Mouse (Mus musculus) v-Abl transformed pro-B cells (cell line): ENCODE data around the gene Pfdn6.

Experiments used
- in situ Hi-C, 2 experiments: fragments of 400-800 bp; cut with MboI; formaldehyde crosslinking; loops; one replicate each; pipeline ENCODE4 v1.15.1; 2025; ENCODE audit not compliant: unreplicated experiment in 2 of 2

The Pfdn6 gene

GRCm38 (mm10) chr17:33940206-33940805, at the start of gene Pfdn6, which contains the start of gene Wdr46:
TSS of gene Pfdn6 (minus strand) at chr17:33940343.
TSS of gene Wdr46 (plus strand) at chr17:33940660.
- in situ Hi-C loops = no loop called here

DNA sequence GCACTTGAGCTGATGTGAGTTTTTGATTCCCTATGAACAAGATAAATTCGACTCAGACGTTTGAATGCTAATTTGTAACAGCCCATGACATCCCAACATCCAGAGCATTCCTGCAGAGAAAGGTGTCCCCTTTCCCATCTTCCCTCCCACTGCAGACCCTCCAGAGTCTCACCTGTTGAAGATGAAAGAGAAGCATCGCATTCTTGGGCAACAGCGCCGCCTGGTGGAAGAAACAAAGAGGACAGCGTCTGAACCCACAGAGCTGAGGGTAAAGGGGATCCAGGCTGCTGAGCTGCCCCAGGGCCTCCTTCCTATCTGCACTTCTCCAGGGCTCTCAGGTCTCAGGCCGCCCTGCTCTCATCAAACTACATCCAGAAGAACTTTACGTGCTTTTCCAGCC, 42.0 kb upstream of the Pfdn6 start:
- in situ Hi-C loops = loop anchor here in 1 of 2 experiments (10.0 kb wide), 1 partner anchor 87 kb away; the partner anchor contains the start of gene Kifc1

GRCm38 (mm10) chr17:33981192-33981909, 41.2 kb upstream of the Pfdn6 start:
- in situ Hi-C loops = loop anchor here in 1 of 2 experiments (10.0 kb wide), 1 partner anchor 87 kb away; the partner anchor contains the start of gene Kifc1

DNA sequence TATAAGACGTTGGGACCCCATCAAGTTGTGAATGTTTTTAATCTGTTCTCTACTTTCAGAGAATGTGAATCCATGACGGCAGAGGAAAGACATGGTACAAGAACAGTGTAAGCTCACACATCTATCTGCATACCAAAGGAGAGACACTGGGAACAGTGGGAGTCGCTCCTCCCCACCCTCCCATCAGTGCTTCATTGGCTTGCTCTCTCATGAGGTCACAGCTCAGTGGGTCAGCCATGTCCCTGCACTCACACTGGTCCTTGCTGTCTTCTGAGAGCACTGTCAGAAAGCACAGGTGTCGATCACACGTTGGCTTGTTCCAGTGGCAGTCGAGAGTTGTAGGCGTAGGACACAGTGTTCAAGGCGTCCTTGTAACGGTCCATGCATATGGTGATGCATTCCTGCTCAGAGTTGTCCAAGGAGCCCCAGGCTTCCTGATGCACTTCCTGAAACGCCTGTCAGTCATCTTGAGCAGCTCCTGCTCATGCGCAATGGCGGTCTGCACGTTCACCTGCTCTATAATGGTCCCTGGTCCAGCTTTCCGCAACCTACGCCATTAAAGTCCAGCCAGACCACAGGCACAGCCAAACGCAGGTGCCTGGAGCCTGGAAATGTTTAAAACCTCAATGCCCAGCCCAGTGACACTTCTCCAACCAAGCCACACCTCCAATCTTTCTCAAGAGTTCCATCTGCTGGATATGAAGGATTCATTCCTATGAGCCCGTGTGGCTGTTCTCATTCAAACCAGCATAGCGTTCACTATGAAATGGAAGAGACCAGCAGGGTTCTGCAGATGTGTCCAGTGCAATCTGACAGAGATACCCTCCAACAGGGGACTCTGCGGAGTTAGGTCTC, 40.3 kb upstream of the Pfdn6 start:
- in situ Hi-C loops = loop anchor here in 1 of 2 experiments (10.0 kb wide), 1 partner anchor 86 kb away; the partner anchor contains the start of gene Kifc1

DNA sequence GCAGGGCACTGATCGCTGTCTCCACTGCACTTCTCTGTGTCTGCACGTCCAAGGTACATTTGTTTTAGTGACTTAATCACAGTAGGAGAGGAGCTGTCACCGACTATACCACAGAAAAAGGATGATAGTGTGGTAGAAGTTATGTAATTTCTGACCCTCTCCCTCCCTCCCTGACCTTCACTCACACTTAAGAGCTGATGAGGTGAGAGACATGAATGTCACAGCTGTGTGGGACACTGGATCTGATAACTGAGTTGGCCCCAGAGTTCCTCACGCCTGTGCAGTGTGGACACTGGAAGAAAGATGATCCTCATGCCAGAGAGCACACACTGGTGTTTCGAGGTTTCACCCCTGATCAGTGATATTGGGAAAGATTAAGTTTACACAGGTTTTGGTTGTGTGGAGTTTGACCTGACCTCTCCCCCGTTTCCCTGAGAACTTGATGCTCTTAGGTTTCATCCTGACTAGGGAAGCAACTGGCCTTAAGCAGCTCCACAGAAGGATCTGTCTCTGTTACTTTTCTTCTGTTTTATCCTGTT, 39.4 kb upstream of the Pfdn6 start:
- in situ Hi-C loops = loop anchor here in 1 of 2 experiments (10.0 kb wide), 1 partner anchor 85 kb away; the partner anchor contains the start of gene Kifc1

DNA sequence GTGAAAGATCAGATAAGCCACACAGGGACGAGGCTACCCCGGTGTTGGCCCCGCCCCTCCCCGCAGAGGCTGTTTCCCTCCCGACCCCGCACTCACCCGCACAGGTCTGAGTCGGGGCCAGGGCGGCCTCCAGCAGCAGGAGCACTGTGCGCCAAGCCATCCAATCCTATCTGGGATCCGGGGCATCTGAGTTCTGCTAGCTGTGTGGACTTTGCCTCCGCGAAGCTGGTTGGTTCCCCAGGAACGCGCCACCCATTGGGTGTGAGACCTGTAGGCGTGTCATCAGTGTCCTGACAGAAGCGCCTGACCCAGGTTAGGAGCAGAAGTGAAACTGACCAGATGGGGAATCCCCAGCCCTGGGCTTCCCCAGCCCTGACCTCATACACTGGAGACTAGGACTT, 38.5 kb upstream of the Pfdn6 start:
- in situ Hi-C loops = no loop called here

DNA sequence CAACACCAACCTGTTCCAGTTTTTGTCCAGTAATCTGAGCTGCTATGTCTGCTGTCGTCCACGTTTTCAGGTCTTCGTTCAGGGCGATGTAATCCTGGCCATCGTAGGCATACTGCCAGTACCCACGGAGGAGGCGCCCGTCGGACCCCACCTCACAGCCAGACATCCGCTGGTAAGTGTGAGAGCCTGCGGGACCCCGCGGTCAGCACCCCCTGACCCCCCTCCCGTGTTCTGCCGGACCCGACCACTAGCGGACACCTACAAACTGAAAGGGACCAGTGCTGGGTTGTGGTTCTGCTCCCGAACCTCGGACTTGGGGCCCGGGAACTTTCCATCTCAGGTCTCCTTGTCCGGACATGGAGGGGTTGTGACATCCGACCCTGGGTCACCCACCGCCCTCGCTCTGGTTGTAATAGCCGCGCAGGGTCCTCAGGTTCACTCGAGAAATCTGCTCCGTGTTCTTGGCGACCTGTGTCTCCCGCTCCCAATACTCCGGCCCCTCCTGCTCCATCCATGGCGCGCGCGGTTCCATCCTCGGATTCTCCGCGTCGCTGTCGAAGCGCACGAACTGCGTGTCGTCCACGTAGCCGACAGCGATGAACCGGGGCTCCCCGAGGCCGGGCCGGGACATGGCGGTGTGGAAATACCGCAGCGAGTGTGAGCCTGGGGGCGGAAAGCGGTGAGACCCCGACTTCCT, 37.9 kb upstream of the Pfdn6 start:
- in situ Hi-C loops = no loop called here

GRCm38 (mm10) chr17:33973572-33973971, 33.4 kb upstream of the Pfdn6 start:
- in situ Hi-C loops = loop anchor here (5.0 kb wide), 1 partner anchor 1299 kb away; no protein-coding TSS in a partner anchor

GRCm38 (mm10) chr17:33972691-33973090, 32.5 kb upstream of the Pfdn6 start:
- in situ Hi-C loops = loop anchor here (5.0 kb wide), 1 partner anchor 1300 kb away; no protein-coding TSS in a partner anchor

DNA sequence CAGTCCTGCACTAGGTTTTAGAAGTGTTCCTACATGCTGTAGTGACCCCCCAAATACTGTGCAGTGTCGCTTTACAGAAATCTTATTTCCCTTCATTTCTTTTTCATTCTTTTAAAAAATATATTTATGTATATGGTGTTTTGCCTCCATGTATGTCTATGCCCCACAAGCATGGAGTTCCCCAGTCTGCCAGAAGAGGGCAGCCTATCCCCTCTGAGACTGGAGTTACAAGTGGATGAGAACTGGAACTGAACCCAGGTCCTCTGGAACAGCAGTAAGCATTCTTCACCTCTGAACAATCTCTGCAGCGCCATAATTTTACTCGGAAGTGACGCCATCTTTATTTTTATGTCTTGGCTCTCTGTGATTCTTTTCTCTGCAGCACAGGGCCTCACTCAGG, 29.3 kb upstream of the Pfdn6 start:
- in situ Hi-C loops = loop anchor here (5.0 to 10.0 kb wide), 4 partner anchors 33 to 1335 kb away; partner anchors contain the start of gene H2-K1 (in 1 of the 2)

GRCm38 (mm10) chr17:33968927-33969326, 28.8 kb upstream of the Pfdn6 start:
- in situ Hi-C loops = loop anchor here (5.0 to 10.0 kb wide), 4 partner anchors 33 to 1336 kb away; partner anchors contain the start of gene H2-K1 (in 1 of the 2)

GRCm38 (mm10) chr17:33968489-33968888, 28.3 kb upstream of the Pfdn6 start:
- in situ Hi-C loops = loop anchor here (5.0 to 10.0 kb wide), 4 partner anchors 34 to 1336 kb away; partner anchors contain the start of gene H2-K1 (in 1 of the 2)

DNA sequence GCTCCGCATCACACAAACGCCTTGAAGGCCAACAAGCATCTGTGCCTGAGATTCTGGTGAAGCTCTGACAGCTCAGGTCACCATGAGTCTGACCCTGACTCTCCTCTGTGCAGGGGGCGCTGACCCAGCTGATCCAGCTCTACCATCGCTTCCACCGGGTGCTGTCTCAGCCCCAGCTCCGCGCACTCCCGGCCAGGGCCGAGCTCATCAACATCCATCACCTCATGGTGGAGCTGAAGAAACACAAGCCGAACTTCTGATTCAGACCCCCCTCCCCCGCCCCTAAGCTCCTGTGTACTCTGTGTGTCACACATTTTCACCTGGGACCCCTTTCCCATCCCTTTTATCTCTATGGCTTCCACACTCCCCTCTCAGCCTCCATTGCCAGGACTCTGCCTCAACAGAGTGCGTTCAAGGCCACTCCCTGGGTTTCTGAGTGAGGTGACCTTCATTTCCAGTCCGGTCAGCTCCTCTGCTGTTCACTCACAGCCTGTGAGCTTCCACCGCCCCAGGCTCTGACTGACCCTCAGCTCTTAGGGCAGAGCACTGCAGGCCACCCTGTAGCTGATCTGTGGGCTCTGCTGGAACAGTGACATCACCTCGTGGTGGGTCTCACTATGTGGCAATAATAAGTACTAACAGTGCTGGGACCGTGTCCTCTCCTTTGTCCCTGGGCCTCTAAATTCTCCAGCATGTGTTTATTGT, 25.9 kb upstream of the Pfdn6 start:
- in situ Hi-C loops = loop anchor here (5.0 to 10.0 kb wide), 4 partner anchors 36 to 1339 kb away; partner anchors contain the start of gene H2-K1 (in 1 of the 2)

DNA sequence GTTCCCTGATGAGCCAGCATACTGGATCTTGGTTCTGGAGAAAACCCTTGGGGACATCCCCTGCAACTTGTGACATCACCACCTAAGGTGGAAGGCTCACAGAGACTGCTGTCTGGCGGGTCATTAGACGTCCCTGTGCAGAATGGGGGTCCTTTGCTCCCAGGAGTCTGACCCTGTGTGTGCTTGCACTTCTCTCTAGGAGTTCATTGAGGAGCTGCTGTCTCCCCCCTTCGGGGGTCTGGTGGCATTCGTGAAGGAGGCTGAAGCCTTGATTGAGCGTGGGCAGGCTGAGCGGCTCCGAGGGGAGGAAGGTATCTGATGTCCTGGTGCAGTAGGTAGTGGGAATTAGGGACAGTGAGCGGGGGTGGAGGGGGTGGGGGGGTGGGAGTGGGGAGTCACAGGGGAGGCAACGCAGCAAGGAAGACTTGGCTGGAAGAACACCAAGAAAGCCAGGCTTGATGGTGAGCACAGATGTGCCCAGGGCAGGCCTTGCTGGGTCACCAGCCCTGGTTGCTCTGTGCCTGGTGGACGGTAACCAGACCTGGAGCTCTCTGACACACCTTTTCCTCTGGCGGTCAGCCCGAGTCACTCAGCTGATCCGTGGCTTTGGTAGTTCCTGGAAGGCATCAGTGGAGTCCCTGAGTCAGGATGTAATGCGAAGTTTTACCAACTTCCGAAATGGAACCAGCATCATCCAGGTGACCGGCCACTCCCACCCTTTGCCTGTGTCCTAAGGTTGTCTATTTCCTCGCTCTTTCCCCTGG, 25.1 kb upstream of the Pfdn6 start:
- in situ Hi-C loops = loop anchor here (5.0 to 10.0 kb wide), 4 partner anchors 37 to 1340 kb away; partner anchors contain the start of gene H2-K1 (in 1 of the 2)

DNA sequence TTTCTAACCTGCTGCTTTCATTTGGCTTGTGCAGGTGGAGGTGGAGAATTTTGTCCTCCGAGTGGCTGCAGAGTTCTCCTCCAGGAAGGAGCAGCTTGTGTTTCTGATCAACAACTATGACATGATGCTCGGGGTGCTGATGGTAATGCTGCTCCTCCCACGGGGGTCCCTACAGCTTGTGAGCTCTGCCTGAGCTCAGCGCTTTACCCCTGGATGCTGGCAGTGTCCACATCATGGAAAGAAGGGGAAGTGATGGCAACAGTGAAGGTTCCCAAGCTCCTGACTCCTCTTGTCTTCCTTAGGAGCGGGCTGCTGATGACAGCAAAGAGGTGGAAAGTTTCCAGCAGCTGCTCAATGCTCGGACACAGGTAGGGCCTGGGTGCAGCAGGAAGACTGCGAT, 22.7 kb upstream of the Pfdn6 start:
- in situ Hi-C loops = loop anchor here in 1 of 2 experiments (10.0 kb wide), 1 partner anchor 1342 kb away; no protein-coding TSS in a partner anchor

- in situ Hi-C loops = loop anchor here in 1 of 2 experiments (10.0 kb wide), 1 partner anchor 1345 kb away; no protein-coding TSS in a partner anchor
Observed at GRCm38 (mm10) chr17:33959948-33960347, 19.8 kb upstream of the Pfdn6 start.

- in situ Hi-C loops = no loop called here
Observed at GRCm38 (mm10) chr17:33959135-33959534, 19.0 kb upstream of the Pfdn6 start.

DNA sequence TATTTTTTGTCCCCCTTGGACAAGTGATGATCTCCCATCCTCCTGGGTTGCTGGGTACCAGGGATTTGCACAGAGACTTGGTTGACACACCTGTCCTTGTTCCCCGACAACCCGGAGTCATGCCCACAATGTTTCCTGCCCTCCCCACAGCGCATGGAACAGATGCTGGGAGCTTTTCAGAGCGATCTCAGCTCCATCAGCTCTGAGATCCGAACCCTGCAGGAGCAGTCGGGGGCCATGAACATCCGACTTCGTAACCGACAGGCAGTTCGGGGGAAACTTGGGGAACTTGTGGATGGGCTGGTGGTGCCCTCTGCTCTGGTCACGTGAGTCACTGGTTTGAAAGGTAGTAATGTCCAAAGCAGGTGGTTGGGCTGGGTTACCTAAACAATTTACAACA, 18.3 kb upstream of the Pfdn6 start:
- in situ Hi-C loops = no loop called here
